Mouse (Mus musculus): ENCODE measurements around the gene Htr6. TPM values are rescaled to one million over a fixed set of nuclear protein-coding genes. Genes with fewer than 3 reads are reported as not detected.

Htr6 gene
- polyA plus RNA-seq, 1 experiment from 2014 or later, result not detected

GRCm38 (mm10) chr4:139019413-139019812 is 56.0 kb downstream of the Htr6 start:
- H3K4me3 ChIP-seq (replicated peaks), result no peak overlapping the region
- H3K4me2 ChIP-seq, result no peak overlapping the region
- H3K9me3 ChIP-seq, result no peaks in the 10 kb centered on the region
- no peak overlapping the region for H3K27ac ChIP-seq
- no peak overlapping the region for H3K9ac ChIP-seq
- no peaks in the 10 kb centered on the region for H3K27me3 ChIP-seq (replicated peaks)
- WGBS, result 49% methylated on average over 13 of the region's 13 CpGs
- no peaks in the 10 kb centered on the region for H3K36me3 ChIP-seq
- no peaks in the 10 kb centered on the region for H3K4me1 ChIP-seq
- peak; percentile 76; the same call in 1 of the 2 replicates for ATAC-seq (ENCODE audit: insufficient read depth, low FRiP score, low read depth)

GRCm38 (mm10) chr4:139018976-139019375 is 56.4 kb downstream of the Htr6 start:
- Histone ChIP-seq H3K4me1 (no peaks in the 10 kb centered on the region), H3K27me3 (replicated peaks) (no peaks in the 10 kb centered on the region), H3K4me2 (no peak overlapping the region), H3K36me3 (no peaks in the 10 kb centered on the region), H3K9ac (no peak overlapping the region), H3K9me3 (no peaks in the 10 kb centered on the region), H3K27ac (no peak overlapping the region), H3K4me3 (replicated peaks) (no peak overlapping the region)
- WGBS, result 73% methylated on average over 4 of the region's 4 CpGs
- no peak for ATAC-seq (ENCODE audit: insufficient read depth, low FRiP score, low read depth)

GRCm38 (mm10) chr4:139018388-139018787 is 57.0 kb downstream of the Htr6 start:
- Histone ChIP-seq H3K4me2 (no peak overlapping the region), H3K9me3 (no peaks in the 10 kb centered on the region), H3K4me1 (no peaks in the 10 kb centered on the region), H3K36me3 (no peaks in the 10 kb centered on the region), H3K9ac (no peak overlapping the region), H3K27ac (no peak overlapping the region), H3K4me3 (replicated peaks) (no peak overlapping the region), H3K27me3 (replicated peaks) (no peaks in the 10 kb centered on the region)
- WGBS, result 66% methylated on average over 14 of the region's 14 CpGs
- ATAC-seq (ENCODE audit: insufficient read depth, low FRiP score, low read depth), result no peak

GRCm38 (mm10) chr4:139014793-139015192 is 60.6 kb downstream of the Htr6 start:
- no peak overlapping the region for H3K4me2 ChIP-seq
- no peaks in the 10 kb centered on the region for H3K27me3 ChIP-seq (replicated peaks)
- H3K27ac ChIP-seq, result no peak overlapping the region
- H3K36me3 ChIP-seq, result no peaks in the 10 kb centered on the region
- no peak overlapping the region for H3K4me3 ChIP-seq (replicated peaks)
- H3K4me1 ChIP-seq, result no peaks in the 10 kb centered on the region
- 81% methylated on average over 6 of the region's 6 CpGs for WGBS
- H3K9me3 ChIP-seq, result no peaks in the 10 kb centered on the region
- ATAC-seq (ENCODE audit: insufficient read depth, low FRiP score, low read depth), result no peak
- no peak overlapping the region for H3K9ac ChIP-seq

GRCm38 (mm10) chr4:139013281-139013680 is 62.1 kb downstream of the Htr6 start:
- no peak overlapping the region for H3K9ac ChIP-seq
- no peak for ATAC-seq (ENCODE audit: insufficient read depth, low FRiP score, low read depth)
- H3K27ac ChIP-seq, result no peak overlapping the region
- H3K27me3 ChIP-seq (replicated peaks), result no peaks in the 10 kb centered on the region
- 78% methylated on average over 11 of the region's 11 CpGs for WGBS
- no peak overlapping the region for H3K4me2 ChIP-seq
- H3K9me3 ChIP-seq, result no peaks in the 10 kb centered on the region
- H3K4me3 ChIP-seq (replicated peaks), result no peak overlapping the region
- H3K4me1 ChIP-seq, result no peaks in the 10 kb centered on the region
- no peaks in the 10 kb centered on the region for H3K36me3 ChIP-seq

GRCm38 (mm10) chr4:139011201-139011702 is 64.1 kb downstream of the Htr6 start:
- WGBS, result 74% methylated on average over 13 of the region's 13 CpGs
- no peak for ATAC-seq (ENCODE audit: insufficient read depth, low FRiP score, low read depth)
- H3K36me3 ChIP-seq, result no peaks in the 10 kb centered on the region

More at GRCm38 (mm10) chr4:139011201-139011702, 64.1 kb downstream of the Htr6 start:
- H3K4me2 ChIP-seq, result no peak overlapping the region
- no peak overlapping the region for H3K4me3 ChIP-seq (replicated peaks)
- no peak overlapping the region for H3K27ac ChIP-seq
- no peaks in the 10 kb centered on the region for H3K27me3 ChIP-seq (replicated peaks)
- peaks cover 5% of the 10 kb centered on the region; the same call in 1 of the 2 replicates for H3K4me1 ChIP-seq
- no peaks in the 10 kb centered on the region for H3K9me3 ChIP-seq
- no peak overlapping the region for H3K9ac ChIP-seq

Other genes with a start within 250 kb of the Htr6 start
- gene Pla2g5, start 212.1 kb downstream of the Htr6 start, polyA plus RNA-seq (2015; fragmentation: Nextera tagmentation; extraction: Ambion mirVana), result 0.18 and 0.32 TPM in 2 replicates
- gene Gm13030, start 201.6 kb downstream of the Htr6 start, polyA plus RNA-seq (2015; fragmentation: Nextera tagmentation; extraction: Ambion mirVana), result not detected in 2 replicates
- gene Pla2g2e, start 197.6 kb downstream of the Htr6 start, polyA plus RNA-seq (2015; fragmentation: Nextera tagmentation; extraction: Ambion mirVana), result not detected in 2 replicates
- gene Otud3, start 161.6 kb downstream of the Htr6 start, polyA plus RNA-seq (2015; fragmentation: Nextera tagmentation; extraction: Ambion mirVana), result 6.8 and 8.1 TPM in 2 replicates
- 22.7 and 26.1 TPM in 2 replicates for gene Rnf186, start 108.5 kb downstream of the Htr6 start, polyA plus RNA-seq (2015; fragmentation: Nextera tagmentation; extraction: Ambion mirVana)
- 9.2 and 9.4 TPM in 2 replicates for gene Tmco4, start 102.7 kb downstream of the Htr6 start, polyA plus RNA-seq (2015; fragmentation: Nextera tagmentation; extraction: Ambion mirVana)
- gene Nbl1, start 17.4 kb upstream of the Htr6 start, polyA plus RNA-seq (2015; fragmentation: Nextera tagmentation; extraction: Ambion mirVana), result 55.6 and 64.6 TPM in 2 replicates
- 514 and 574 TPM in 2 replicates for gene Minos1, start 55.5 kb upstream of the Htr6 start, polyA plus RNA-seq (2015; fragmentation: Nextera tagmentation; extraction: Ambion mirVana)
- gene Capzb, start 117.3 kb upstream of the Htr6 start, polyA plus RNA-seq (2015; fragmentation: Nextera tagmentation; extraction: Ambion mirVana), result 375 and 416 TPM in 2 replicates
- gene Pqlc2, start 235.1 kb upstream of the Htr6 start, polyA plus RNA-seq (2015; fragmentation: Nextera tagmentation; extraction: Ambion mirVana), result 14.3 and 14.9 TPM in 2 replicates
- 111 and 125 TPM in 2 replicates for gene Akr7a5, start 235.2 kb upstream of the Htr6 start, polyA plus RNA-seq (2015; fragmentation: Nextera tagmentation; extraction: Ambion mirVana)